Mouse (Mus musculus): ENCODE data around the gene Tradd. TPM values are rescaled to one million over a fixed set of nuclear protein-coding genes. Genes with fewer than 3 reads are reported as not detected.
"Not testable (repeated sequence)": the region's sequence is repeated elsewhere in the genome, so short reads cannot be mapped to it uniquely, and the experiment has no call there.

Tradd gene
- polyA plus RNA-seq, 1 experiment: 2.4 TPM

- peaks cover 2% of the 10 kb centered on the region for H3K36me3 ChIP-seq (ENCODE audit: control insufficient read depth, insufficient read depth, low read length)
- H3K4me1 ChIP-seq (ENCODE audit: control insufficient read depth, insufficient read depth, low read length): no peaks in the 10 kb centered on the region
- TF ChIP-seq POLR2A (IDR thresholded peaks at IDR 0.05; ENCODE audit: control insufficient read depth, low read depth, low read length): no peak
- no peak for TF ChIP-seq CTCF (IDR thresholded peaks at IDR 0.05; ENCODE audit: control insufficient read depth, insufficient read depth, insufficient replicate concordance, low read depth, low read length)
- no peak overlapping the region for H3K27ac ChIP-seq (ENCODE audit: control insufficient read depth, insufficient read depth, low read depth, low read length)
- no peak overlapping the region for H3K4me3 ChIP-seq (ENCODE audit: control insufficient read depth, low read depth, low read length)
- H3K27me3 ChIP-seq (ENCODE audit: control insufficient read depth, insufficient read depth, low read length): no peaks in the 10 kb centered on the region
Measured at GRCm38 (mm10) chr8:105233126-105233935, 31.1 kb downstream of the Tradd start.

- not testable (repeated sequence) for H3K36me3 ChIP-seq (ENCODE audit: control insufficient read depth, insufficient read depth, low read length); H3K4me1 ChIP-seq (ENCODE audit: control insufficient read depth, insufficient read depth, low read length); H3K4me3 ChIP-seq (ENCODE audit: control insufficient read depth, low read depth, low read length); H3K27ac ChIP-seq (ENCODE audit: control insufficient read depth, insufficient read depth, low read depth, low read length); H3K27me3 ChIP-seq (ENCODE audit: control insufficient read depth, insufficient read depth, low read length)
Measured at GRCm38 (mm10) chr8:105232321-105232693, 32.1 kb downstream of the Tradd start.

GRCm38 (mm10) chr8:105231503-105232320, 32.7 kb downstream of the Tradd start:
- no peaks in the 10 kb centered on the region for H3K27me3 ChIP-seq (ENCODE audit: control insufficient read depth, insufficient read depth, low read length)
- H3K4me3 ChIP-seq (ENCODE audit: control insufficient read depth, low read depth, low read length): no peak overlapping the region
- TF ChIP-seq POLR2A (IDR thresholded peaks at IDR 0.05; ENCODE audit: control insufficient read depth, low read depth, low read length): no peak
- peaks cover 2% of the 10 kb centered on the region for H3K36me3 ChIP-seq (ENCODE audit: control insufficient read depth, insufficient read depth, low read length)
- H3K4me1 ChIP-seq (ENCODE audit: control insufficient read depth, insufficient read depth, low read length): no peaks in the 10 kb centered on the region
- no peak overlapping the region for H3K27ac ChIP-seq (ENCODE audit: control insufficient read depth, insufficient read depth, low read depth, low read length)

GRCm38 (mm10) chr8:105225917-105226316, 38.5 kb downstream of the Tradd start:
- H3K4me1 ChIP-seq (ENCODE audit: control insufficient read depth, insufficient read depth, low read length): peaks cover 6% of the 10 kb centered on the region
- H3K27me3 ChIP-seq (ENCODE audit: control insufficient read depth, insufficient read depth, low read length): no peaks in the 10 kb centered on the region
- H3K4me3 ChIP-seq (ENCODE audit: control insufficient read depth, low read depth, low read length): no peak overlapping the region; the same call in 1 of the 2 replicates
- H3K36me3 ChIP-seq (ENCODE audit: control insufficient read depth, insufficient read depth, low read length): no peaks in the 10 kb centered on the region
- TF ChIP-seq CTCF (IDR thresholded peaks at IDR 0.05; ENCODE audit: control insufficient read depth, insufficient read depth, insufficient replicate concordance, low read depth, low read length) (no peak), POLR2A (IDR thresholded peaks at IDR 0.05; ENCODE audit: control insufficient read depth, low read depth, low read length) (no peak)
- no peak overlapping the region for H3K27ac ChIP-seq (ENCODE audit: control insufficient read depth, insufficient read depth, low read depth, low read length)

GRCm38 (mm10) chr8:105225272-105225593, 39.2 kb downstream of the Tradd start:
- TF ChIP-seq POLR2A (IDR thresholded peaks at IDR 0.05; ENCODE audit: control insufficient read depth, low read depth, low read length) (no peak), CTCF (IDR thresholded peaks at IDR 0.05; ENCODE audit: control insufficient read depth, insufficient read depth, insufficient replicate concordance, low read depth, low read length) (no peak)
- Histone ChIP-seq H3K4me3 (ENCODE audit: control insufficient read depth, low read depth, low read length) (peak overlapping the region; percentile 82), H3K4me1 (ENCODE audit: control insufficient read depth, insufficient read depth, low read length) (peaks cover 6% of the 10 kb centered on the region), H3K27me3 (ENCODE audit: control insufficient read depth, insufficient read depth, low read length) (no peaks in the 10 kb centered on the region), H3K36me3 (ENCODE audit: control insufficient read depth, insufficient read depth, low read length) (no peaks in the 10 kb centered on the region), H3K27ac (ENCODE audit: control insufficient read depth, insufficient read depth, low read depth, low read length) (peak overlapping the region; percentile 45)

GRCm38 (mm10) chr8:105224413-105225271, 39.8 kb downstream of the Tradd start, which contains the start of gene D230025D16Rik:
Gene D230025D16Rik, plus strand, starts transcription at chr8:105225145.
- peaks cover 6% of the 10 kb centered on the region for H3K4me1 ChIP-seq (ENCODE audit: control insufficient read depth, insufficient read depth, low read length)
- peak within 1 kb of the TSS; percentile 79 for H3K27ac ChIP-seq (ENCODE audit: control insufficient read depth, insufficient read depth, low read depth, low read length)
- no peak for TF ChIP-seq CTCF (IDR thresholded peaks at IDR 0.05; ENCODE audit: control insufficient read depth, insufficient read depth, insufficient replicate concordance, low read depth, low read length)
- peak; percentile 89 for TF ChIP-seq POLR2A (IDR thresholded peaks at IDR 0.05; ENCODE audit: control insufficient read depth, low read depth, low read length)
- no peaks in the 10 kb centered on the region for H3K36me3 ChIP-seq (ENCODE audit: control insufficient read depth, insufficient read depth, low read length)
- H3K4me3 ChIP-seq (ENCODE audit: control insufficient read depth, low read depth, low read length): peak within 1 kb of the TSS; percentile 82
- no peaks in the 10 kb centered on the region for H3K27me3 ChIP-seq (ENCODE audit: control insufficient read depth, insufficient read depth, low read length)

- no peak overlapping the region for H3K4me3 ChIP-seq (ENCODE audit: control insufficient read depth, low read depth, low read length)
Measured at GRCm38 (mm10) chr8:105223850-105224249, 40.6 kb downstream of the Tradd start.

More at GRCm38 (mm10) chr8:105223850-105224249, 40.6 kb downstream of the Tradd start:
- H3K4me1 ChIP-seq (ENCODE audit: control insufficient read depth, insufficient read depth, low read length): peaks cover 6% of the 10 kb centered on the region
- no peak overlapping the region for H3K27ac ChIP-seq (ENCODE audit: control insufficient read depth, insufficient read depth, low read depth, low read length)
- no peaks in the 10 kb centered on the region for H3K27me3 ChIP-seq (ENCODE audit: control insufficient read depth, insufficient read depth, low read length)
- TF ChIP-seq POLR2A (IDR thresholded peaks at IDR 0.05; ENCODE audit: control insufficient read depth, low read depth, low read length) (no peak), CTCF (IDR thresholded peaks at IDR 0.05; ENCODE audit: control insufficient read depth, insufficient read depth, insufficient replicate concordance, low read depth, low read length) (no peak)
- no peaks in the 10 kb centered on the region for H3K36me3 ChIP-seq (ENCODE audit: control insufficient read depth, insufficient read depth, low read length)

All from testis, adult 2 months (tissue).